ENCODE assay signal across 8 mouse cellular contexts in the genomic region with DNA sequence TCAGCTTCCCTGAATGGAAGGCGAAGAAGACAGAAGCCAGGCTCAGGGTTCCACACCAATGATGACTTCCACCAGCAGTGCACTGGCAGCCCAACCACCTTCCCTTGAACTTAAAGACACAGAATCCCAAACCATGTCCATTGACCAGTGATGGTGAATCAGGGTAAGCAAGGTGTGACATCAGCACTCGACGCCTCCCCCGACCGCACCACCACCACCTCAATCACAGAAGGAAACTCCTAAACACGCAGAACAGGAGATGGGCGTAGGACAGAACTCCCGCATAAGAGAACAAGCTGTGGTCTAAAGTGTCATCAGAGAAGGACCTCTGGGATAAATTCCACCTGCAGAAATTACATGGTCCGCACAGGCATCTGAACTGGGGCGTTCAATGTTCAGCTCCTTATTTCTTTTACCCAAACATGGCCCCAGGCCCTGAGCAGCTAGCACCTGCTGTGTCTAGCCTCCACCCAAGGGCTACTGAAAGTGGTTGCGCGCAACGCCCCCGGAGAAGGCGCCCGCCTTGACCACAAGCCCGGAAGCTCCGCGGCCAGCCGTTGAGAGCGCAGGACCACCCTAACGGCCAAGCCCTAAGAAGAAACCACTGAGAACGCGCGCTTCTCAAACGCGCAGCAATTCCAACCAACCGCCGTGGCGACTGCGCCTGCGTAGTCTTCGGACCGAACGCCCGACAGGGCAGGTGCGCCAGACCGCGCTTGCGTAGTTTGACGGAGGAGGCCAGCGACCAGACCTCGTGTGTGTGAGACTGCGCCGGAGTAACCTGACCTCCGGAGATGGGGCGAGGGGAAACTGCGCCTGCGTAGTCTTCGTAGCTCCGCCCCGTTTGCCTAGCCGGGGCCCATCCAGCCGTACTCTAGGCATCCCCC. TPM values are rescaled to one million over a fixed set of nuclear protein-coding genes. Genes with fewer than 3 reads are reported as not detected.
DNase-seq lines count a peak whose midpoint lies in the region; ATAC-seq lines count a peak whose summit lies in the region.

No protein-coding gene starts in this region.

- peaks cover 11% of the 10 kb centered on the region for H3K36me3 ChIP-seq in heart, embryonic 13.5 days
- peaks cover 14% of the 10 kb centered on the region for H3K36me3 ChIP-seq in liver, embryonic 12.5 days
- H3K36me3 ChIP-seq in stomach, embryonic 15.5 days: no peaks in the 10 kb centered on the region

- H3K27ac ChIP-seq in brown adipose tissue, adult 24 weeks (replicated peaks; ENCODE audit: low read depth, low read length): peak overlapping the region; percentile 53
- H3K27ac ChIP-seq in heart, embryonic 13.5 days (replicated peaks): peak overlapping the region; percentile 89
- peak overlapping the region; percentile 95 for H3K27ac ChIP-seq in liver, embryonic 12.5 days
- H3K27ac ChIP-seq in stomach, embryonic 15.5 days: peak overlapping the region; percentile 85

- no peaks in the 10 kb centered on the region for H3K9me3 ChIP-seq in heart, embryonic 13.5 days
- no peaks in the 10 kb centered on the region for H3K9me3 ChIP-seq in liver, embryonic 12.5 days (replicated peaks)
- H3K9me3 ChIP-seq in stomach, embryonic 15.5 days: no peaks in the 10 kb centered on the region

- DNase-seq in CD4-positive, CD25-positive, alpha-beta regulatory T cell, adult 2 months (ENCODE audit: low read depth, low spot score): peak; percentile 100
- DNase-seq in fat pad, adult 2 months (ENCODE audit: extremely low read depth, low read depth, low spot score): peak; percentile 68
- DNase-seq in kidney, postnatal 10 days: peak; percentile 99
- DNase-seq in natural killer cell, adult 2 months (ENCODE audit: low spot score in 2 of 2): peak; percentile 99 to 100

- H3K4me3 ChIP-seq in brown adipose tissue, adult 24 weeks (ENCODE audit: insufficient read depth, low read depth, low read length): peak overlapping the region; percentile 59
- H3K4me3 ChIP-seq in heart, embryonic 13.5 days: peak overlapping the region; percentile 89
- peak overlapping the region; percentile 94 for H3K4me3 ChIP-seq in liver, embryonic 12.5 days
- H3K4me3 ChIP-seq in stomach, embryonic 15.5 days (replicated peaks): peak overlapping the region; percentile 82

- peak; percentile 98 for ATAC-seq in heart, embryonic 13.5 days (ENCODE audit: extremely low read depth, insufficient number of reproducible peaks, low FRiP score, low TSS enrichment)
- peak; percentile 96 for ATAC-seq in liver, embryonic 12.5 days
- ATAC-seq in stomach, embryonic 15.5 days (ENCODE audit: insufficient read depth, low FRiP score, low read depth): peak; percentile 98

- H3K4me2 ChIP-seq in heart, embryonic 13.5 days: peak overlapping the region; percentile 76
- peak overlapping the region; percentile 95 for H3K4me2 ChIP-seq in liver, embryonic 12.5 days
- peak overlapping the region; percentile 85 for H3K4me2 ChIP-seq in stomach, embryonic 15.5 days

- no peaks in the 10 kb centered on the region for H3K27me3 ChIP-seq in heart, embryonic 13.5 days (replicated peaks)
- H3K27me3 ChIP-seq in liver, embryonic 12.5 days (replicated peaks): no peaks in the 10 kb centered on the region
- H3K27me3 ChIP-seq in stomach, embryonic 15.5 days (replicated peaks): no peaks in the 10 kb centered on the region

- H3K9ac ChIP-seq in heart, embryonic 13.5 days: peak overlapping the region; percentile 81
- H3K9ac ChIP-seq in liver, embryonic 12.5 days: peak overlapping the region; percentile 79
- H3K9ac ChIP-seq in stomach, embryonic 15.5 days: peak overlapping the region; percentile 23; the same call in 1 of the 2 replicates

- 6% methylated on average over 54 of the region's 54 CpGs for WGBS in heart, embryonic 13.5 days
- WGBS in liver, embryonic 12.5 days (ENCODE audit: insufficient replicate concordance): 4% methylated on average over 54 of the region's 54 CpGs
- WGBS in stomach, embryonic 15.5 days: 6% methylated on average over 54 of the region's 54 CpGs

- H3K4me1 ChIP-seq in brown adipose tissue, adult 24 weeks (ENCODE audit: control insufficient read depth, insufficient read depth, insufficient read length, low read length): peaks cover 4% of the 10 kb centered on the region; the same call in 1 of the 2 replicates
- peaks cover 32% of the 10 kb centered on the region for H3K4me1 ChIP-seq in heart, embryonic 13.5 days
- peaks cover 38% of the 10 kb centered on the region for H3K4me1 ChIP-seq in liver, embryonic 12.5 days
- H3K4me1 ChIP-seq in stomach, embryonic 15.5 days: peaks cover 9% of the 10 kb centered on the region

RNA-seq across cellular contexts. Expression of a gene that starts 0.5 kb away (rescaled TPM):
- 2.9 and 3.8 TPM in 2 replicates for polyA plus RNA-seq in brown adipose tissue, adult 24 weeks (2012; ENCODE audit: insufficient read depth, insufficient read length, missing spikeins)
- polyA plus RNA-seq in heart, embryonic 13.5 days (2015; fragmentation: Nextera tagmentation; extraction: Ambion mirVana): 11.6 and 12.1 TPM in 2 replicates
- 16.5 and 17.6 TPM in 2 replicates for polyA plus RNA-seq in liver, embryonic 12.5 days (2016; fragmentation: Nextera tagmentation; extraction: Ambion mirVana)
- 13.6 and 14.8 TPM in 2 replicates for polyA plus RNA-seq in stomach, embryonic 15.5 days (2015; fragmentation: Nextera tagmentation; extraction: Ambion mirVana)

RNA-seq across cellular contexts. Expression of a gene that starts 16.9 kb away (rescaled TPM):
- polyA plus RNA-seq in brown adipose tissue, adult 24 weeks (2012; ENCODE audit: insufficient read depth, insufficient read length, missing spikeins): 10.3 and 11.8 TPM in 2 replicates
- 10.4 and 11.0 TPM in 2 replicates for polyA plus RNA-seq in heart, embryonic 13.5 days (2015; fragmentation: Nextera tagmentation; extraction: Ambion mirVana)
- 8.2 and 8.9 TPM in 2 replicates for polyA plus RNA-seq in liver, embryonic 12.5 days (2016; fragmentation: Nextera tagmentation; extraction: Ambion mirVana)
- polyA plus RNA-seq in stomach, embryonic 15.5 days (2015; fragmentation: Nextera tagmentation; extraction: Ambion mirVana): 17.8 and 19.9 TPM in 2 replicates

Comparison
In these comparisons a context has a peak if more than half of its experiments do, and no peak if none do; other contexts are left out.
1. Peak in every context shown above with its lines: DNase-seq, ATAC-seq, H3K4me3 ChIP-seq and H3K27ac ChIP-seq.
2. H3K9ac ChIP-seq: peak in every context shown above with its lines; median percentile 81 in heart, embryonic 13.5 days; 79 in liver, embryonic 12.5 days; 23 in stomach, embryonic 15.5 days.